Mouse (Mus musculus): ENCODE measurements around the gene Oas1d.
"Not testable (repeated sequence)": the region's sequence is repeated elsewhere in the genome, so short reads cannot be mapped to it uniquely, and the experiment has no call there.

DNA sequence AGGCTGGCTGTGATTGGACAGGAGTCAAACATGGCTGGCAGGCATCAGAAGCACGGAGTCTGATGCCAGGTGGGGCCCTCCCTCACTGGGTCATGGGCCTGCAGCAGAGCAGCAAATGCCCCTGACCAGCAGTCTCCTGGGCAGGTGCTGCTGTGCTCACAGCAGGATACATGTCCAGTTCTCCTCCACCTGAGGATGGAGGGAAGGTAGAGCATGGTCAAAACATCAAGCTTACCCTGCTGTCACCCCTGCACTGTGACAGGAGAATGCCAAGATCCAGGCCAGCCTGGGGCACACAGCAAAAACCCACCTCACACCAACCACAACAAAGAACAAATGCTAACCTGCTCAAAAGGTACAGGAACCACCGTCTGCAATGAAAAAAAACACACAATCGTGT is 37.5 kb upstream of the Oas1d start:
- not testable (repeated sequence) for TF ChIP-seq POLR2A (IDR thresholded peaks at IDR 0.05; ENCODE audit: low read depth, low read length); CTCF (IDR thresholded peaks at IDR 0.05; ENCODE audit: extremely low read depth, insufficient read depth, insufficient read length, insufficient replicate concordance)

Data from spleen, adult 2 months (tissue).